Mouse (Mus musculus) myocyte (in vitro differentiated cells): ENCODE results near the gene Flot2.

Experiments used
- CEBPB ChIP-seq: IDR thresholded peaks from 2 replicates; pipeline ENCODE4 v1.6.1; 2011; ENCODE audit warnings: mild to moderate bottlenecking, moderate library complexity; ENCODE audit not compliant: poor library complexity, insufficient read depth, severe bottlenecking
- E2F4 ChIP-seq: IDR thresholded peaks from one replicate; pipeline ENCODE4 v1.6.1; 2011; ENCODE audit warnings: mild to moderate bottlenecking, control low read depth, moderate library complexity; ENCODE audit not compliant: insufficient read depth
- MAX ChIP-seq: IDR thresholded peaks from one replicate; pipeline ENCODE4 v1.6.1; 2011; ENCODE audit warnings: low read depth, mild to moderate bottlenecking, control low read depth
- MYOD1 ChIP-seq, 3 experiments: IDR thresholded peaks; one replicate each; pipeline ENCODE4 v1.6.1; 2011; ENCODE audit warnings: control low read depth in 2 of 3, low read depth in 2 of 3, mild to moderate bottlenecking in 2 of 3, moderate library complexity in 1 of 3; ENCODE audit not compliant: insufficient read length in 2 of 3, control insufficient read depth in 1 of 3
- MYOG ChIP-seq, 3 experiments: IDR thresholded peaks; one replicate each; pipeline ENCODE4 v1.6.1; 2011; ENCODE audit warnings: control low read depth in 2 of 3, low read depth in 2 of 3, mild to moderate bottlenecking in 2 of 3; ENCODE audit not compliant: insufficient read length in 2 of 3, control insufficient read depth in 1 of 3, insufficient read depth in 1 of 3
- POLR2A ChIP-seq: IDR thresholded peaks from one replicate; pipeline ENCODE4 v1.6.1; 2011; ENCODE audit warnings: low read depth, mild to moderate bottlenecking, control low read depth, moderate library complexity; ENCODE audit not compliant: insufficient read length
- POLR2AphosphoS2 ChIP-seq: IDR thresholded peaks from one replicate; pipeline ENCODE4 v1.6.1; 2011; ENCODE audit warnings: low read depth, control low read depth; ENCODE audit not compliant: insufficient read length
- TCF12 ChIP-seq: IDR thresholded peaks from one replicate; pipeline ENCODE4 v1.6.1; 2011; ENCODE audit warnings: mild to moderate bottlenecking, control low read depth; ENCODE audit not compliant: poor library complexity, insufficient read depth, severe bottlenecking
- TCF3 ChIP-seq: IDR thresholded peaks from one replicate; pipeline ENCODE4 v1.6.1; 2011; ENCODE audit warnings: low read depth, control low read depth; ENCODE audit not compliant: insufficient read length
- USF1 ChIP-seq: IDR thresholded peaks from one replicate; pipeline ENCODE4 v1.6.1; 2011; ENCODE audit warnings: low read depth, mild to moderate bottlenecking, control low read depth, moderate library complexity

GRCm38 (mm10) chr11:77995556-77995955 lies 42.2 kb upstream of the Flot2 start:
- TF ChIP-seq POLR2A (no peak), POLR2AphosphoS2 (no peak), MYOG (IDR thresholded peaks at IDR 0.05; ENCODE audit: control insufficient read depth in 1 of 3, insufficient read depth in 1 of 3, insufficient read length in 2 of 3, low read depth in 2 of 3) (no peak), TCF12 (no peak), CEBPB (no peak), MYOD1 (IDR thresholded peaks at IDR 0.05; ENCODE audit: control insufficient read depth in 1 of 3, insufficient read length in 2 of 3, low read depth in 2 of 3) (no peak), MAX (no peak), TCF3 (no peak), USF1 (no peak), E2F4 (no peak)
